Mouse (Mus musculus) bone marrow, adult 2 months (tissue): ENCODE measurements at regions not wholly inside any gene's neighbourhood (a gene's known extent, or its start where the extent isn't known, plus 50 kb on each side); places are given as distances from the start of the nearest gene placed in this dataset.
"Not testable (repeated sequence)": the region's sequence is repeated elsewhere in the genome, so short reads cannot be mapped to it uniquely, and the experiment has no call there.

Source experiments
- H3K27ac ChIP-seq: fragments of 200-500 bp; 2 replicates; pipeline ENCODE4 v1.5.1; 2012; ENCODE audit warnings: low read depth, mild to moderate bottlenecking, control low read depth, inconsistent platforms, low read length; ENCODE audit not compliant: control insufficient read depth, poor library complexity, insufficient read depth
- H3K4me1 ChIP-seq: fragments of 200-500 bp; 2 replicates; pipeline ENCODE4 v1.6.1; 2011; ENCODE audit warnings: low read length; ENCODE audit not compliant: control insufficient read depth, insufficient read depth
- H3K4me3 ChIP-seq: fragments of 200-500 bp; replicated peaks from 2 replicates; pipeline ENCODE3; 2011; ENCODE audit warnings: mild to moderate bottlenecking, low read depth, low read length, control low read depth; ENCODE audit not compliant: control insufficient read depth
- CTCF ChIP-seq: fragments of 200-500 bp; IDR thresholded peaks from 2 replicates; pipeline ENCODE4 v1.5.1; 2011; ENCODE audit warnings: low read length, control low read depth; ENCODE audit not compliant: control insufficient read depth, insufficient read depth
- POLR2A ChIP-seq: fragments of 200-500 bp; IDR thresholded peaks from 2 replicates; pipeline ENCODE4 v1.6.1; 2011; ENCODE audit warnings: low read depth, mild to moderate bottlenecking, control low read depth, low read length, borderline replicate concordance; ENCODE audit not compliant: control insufficient read depth
- WGBS: fragments of 180-500 bp; shearing (Covaris S2); methylation state at CpG from one replicate; pipeline ENCODE4 v1.1.7; 2018; 5-methylcytosine and 5-hydroxymethylcytosine counted together

DNA sequence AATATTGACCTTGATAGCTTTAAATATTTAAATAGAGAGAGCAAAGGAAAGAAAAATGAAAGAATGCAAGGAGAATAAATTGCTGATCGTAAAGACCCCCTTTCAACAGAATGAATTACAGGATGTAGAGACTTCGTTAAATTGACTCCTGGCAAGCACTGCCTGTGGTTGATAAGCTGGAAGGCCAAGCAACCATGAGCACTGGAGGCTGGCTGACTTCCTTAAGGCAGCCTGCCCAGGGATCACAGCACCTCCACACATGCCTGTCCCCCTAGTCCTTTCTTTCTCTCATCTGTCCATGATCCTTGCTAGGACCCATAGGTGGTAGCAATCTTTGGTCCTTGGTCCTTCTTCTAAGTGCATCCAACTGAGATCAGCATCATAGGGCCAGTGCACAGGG lies 152.0 kb upstream of the Arglu1 start:
- Histone ChIP-seq H3K4me1 (no peaks in the 10 kb centered on the region), H3K4me3 (no peak overlapping the region), H3K27ac (no peak overlapping the region)
- TF ChIP-seq CTCF (no peak), POLR2A (no peak)
- WGBS: 29% methylated on average over 2 of the region's 2 CpGs

DNA sequence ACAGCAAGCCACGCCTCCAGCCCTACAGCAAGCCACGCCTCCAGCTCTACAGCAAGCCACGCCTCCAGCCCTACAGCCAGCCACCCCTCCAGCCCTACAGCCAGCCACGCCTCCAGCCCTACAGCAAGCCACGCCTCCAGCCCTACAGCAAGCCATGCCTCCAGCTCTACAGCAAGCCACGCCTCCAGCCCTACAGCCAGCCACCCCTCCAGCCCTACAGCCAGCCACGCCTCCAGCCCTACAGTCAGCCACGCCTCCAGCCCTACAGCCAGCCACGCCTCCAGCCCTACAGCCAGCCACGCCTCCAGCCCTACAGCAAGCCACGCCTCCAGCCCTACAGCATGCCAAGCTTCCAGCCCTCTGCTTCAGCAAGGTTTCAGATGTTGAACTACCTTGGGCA lies 145.8 kb upstream of the Arglu1 start:
- not testable (repeated sequence) for H3K27ac ChIP-seq, H3K4me1 ChIP-seq, H3K4me3 ChIP-seq
- 74% methylated on average over 11 of the region's 11 CpGs for WGBS

DNA sequence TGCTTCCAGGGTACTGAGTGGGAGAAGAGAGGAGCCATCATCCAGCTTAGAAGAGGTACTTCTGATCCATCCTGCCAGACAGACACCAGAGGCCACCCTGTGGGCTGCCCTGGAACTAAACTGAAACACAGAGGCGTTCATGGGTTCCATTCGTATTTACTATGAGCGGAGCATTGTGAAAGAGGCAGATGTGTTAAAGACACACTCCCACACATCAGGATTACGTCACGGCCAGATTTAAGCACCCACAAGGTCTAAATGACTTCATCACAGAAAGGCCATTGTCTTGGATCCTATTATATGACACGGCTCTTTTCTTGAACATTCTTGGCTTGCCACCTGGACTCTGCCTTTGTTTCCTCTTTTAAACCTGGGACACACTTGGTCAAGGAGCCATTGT lies 141.0 kb upstream of the Arglu1 start:
- H3K4me1 ChIP-seq: no peaks in the 10 kb centered on the region
- WGBS: 83% methylated on average over 6 of the region's 6 CpGs
- no peak for TF ChIP-seq POLR2A
- TF ChIP-seq CTCF: no peak
- no peak overlapping the region for H3K27ac ChIP-seq
- H3K4me3 ChIP-seq: no peak overlapping the region

DNA sequence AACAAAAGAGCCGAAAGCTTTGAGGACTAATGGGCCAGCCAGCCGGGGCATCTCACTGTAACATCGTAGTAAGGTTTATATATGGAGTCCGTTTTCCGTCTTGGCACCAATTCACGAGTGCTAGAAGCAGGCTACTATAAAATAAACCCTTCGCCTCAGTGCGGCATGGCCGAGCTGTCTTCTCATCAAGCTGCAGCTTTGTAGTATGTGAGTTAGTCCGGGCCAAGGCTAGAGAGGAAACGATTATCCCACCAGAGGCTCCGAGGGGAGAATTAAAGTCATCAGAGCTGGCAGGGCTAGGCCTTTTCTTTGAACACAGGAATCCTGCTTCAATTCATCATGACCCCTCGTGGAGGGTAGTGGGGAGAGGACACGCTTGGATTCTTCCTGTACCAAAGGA lies 138.9 kb upstream of the Arglu1 start:
- H3K27ac ChIP-seq: no peak overlapping the region
- no peaks in the 10 kb centered on the region for H3K4me1 ChIP-seq
- no peak overlapping the region for H3K4me3 ChIP-seq
- TF ChIP-seq CTCF: no peak
- no peak for TF ChIP-seq POLR2A
- 76% methylated on average over 14 of the region's 14 CpGs for WGBS

DNA sequence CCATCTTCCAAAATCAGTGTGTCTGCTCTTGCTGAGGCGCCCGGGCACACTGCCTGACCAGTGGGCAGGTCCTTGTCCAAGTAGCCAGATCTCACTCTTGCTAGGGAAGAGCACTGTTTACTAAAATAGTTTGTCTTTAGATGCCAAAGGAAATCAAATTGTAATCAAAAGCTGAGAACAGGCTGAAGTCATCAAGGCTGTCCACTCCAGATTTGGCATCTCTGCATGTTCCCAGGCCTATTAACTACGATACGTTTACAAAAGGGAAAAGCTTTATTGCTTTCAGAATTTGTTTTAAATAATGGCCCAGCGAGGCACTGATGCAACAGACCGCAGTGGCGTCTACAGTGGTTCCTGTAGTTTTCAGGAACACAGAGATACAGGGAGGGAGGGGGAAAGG lies 137.2 kb upstream of the Arglu1 start:
- Histone ChIP-seq H3K27ac (no peak overlapping the region), H3K4me1 (no peaks in the 10 kb centered on the region), H3K4me3 (no peak overlapping the region)
- no peak for TF ChIP-seq CTCF
- TF ChIP-seq POLR2A: no peak
- 87% methylated on average over 7 of the region's 7 CpGs for WGBS

DNA sequence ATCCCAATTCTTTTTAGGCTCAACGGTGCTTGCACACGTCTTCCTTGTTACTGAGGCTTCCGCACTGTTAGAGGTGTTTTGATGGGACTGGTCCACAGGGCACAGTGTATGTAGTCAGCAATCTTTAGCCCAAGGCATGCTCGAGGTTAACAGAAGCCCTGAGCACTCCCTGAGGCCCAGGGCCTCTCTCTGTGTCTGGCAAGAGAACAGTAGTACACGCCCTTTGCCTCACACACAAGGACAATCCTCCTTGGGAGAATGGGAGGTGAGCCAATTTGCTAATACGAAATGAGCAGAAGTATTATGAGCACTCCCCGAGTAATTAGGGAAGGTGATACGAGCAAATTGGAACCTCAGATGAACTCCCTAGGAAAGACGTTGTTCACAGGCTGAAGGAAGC lies 136.5 kb upstream of the Arglu1 start:
- TF ChIP-seq CTCF (no peak), POLR2A (no peak)
- 85% methylated on average over 9 of the region's 9 CpGs for WGBS
- H3K27ac ChIP-seq: no peak overlapping the region
- H3K4me3 ChIP-seq: no peak overlapping the region
- H3K4me1 ChIP-seq: no peaks in the 10 kb centered on the region

DNA sequence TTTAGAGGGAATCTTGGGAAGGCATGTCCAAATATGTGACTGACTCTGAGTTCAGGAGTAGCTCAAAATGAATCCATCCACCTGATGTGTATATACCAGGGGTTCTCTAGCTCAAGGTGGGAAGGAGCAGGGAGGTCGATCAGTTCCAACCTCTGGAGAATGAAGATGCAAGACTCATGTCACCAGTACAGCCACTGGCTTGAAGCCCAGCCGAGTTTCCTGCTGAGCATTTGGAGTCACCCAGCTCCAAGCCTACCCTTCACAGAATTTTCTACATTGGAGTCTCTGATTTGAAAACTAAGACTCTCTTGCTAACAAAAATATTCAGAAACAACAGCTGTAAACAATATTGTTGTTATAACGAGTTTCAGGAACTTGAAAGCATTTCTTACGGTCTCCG lies 134.6 kb upstream of the Arglu1 start:
- no peaks in the 10 kb centered on the region for H3K4me1 ChIP-seq
- H3K4me3 ChIP-seq: no peak overlapping the region
- WGBS: 71% methylated on average over 5 of the region's 5 CpGs
- no peak overlapping the region for H3K27ac ChIP-seq
- TF ChIP-seq POLR2A (no peak), CTCF (no peak)

DNA sequence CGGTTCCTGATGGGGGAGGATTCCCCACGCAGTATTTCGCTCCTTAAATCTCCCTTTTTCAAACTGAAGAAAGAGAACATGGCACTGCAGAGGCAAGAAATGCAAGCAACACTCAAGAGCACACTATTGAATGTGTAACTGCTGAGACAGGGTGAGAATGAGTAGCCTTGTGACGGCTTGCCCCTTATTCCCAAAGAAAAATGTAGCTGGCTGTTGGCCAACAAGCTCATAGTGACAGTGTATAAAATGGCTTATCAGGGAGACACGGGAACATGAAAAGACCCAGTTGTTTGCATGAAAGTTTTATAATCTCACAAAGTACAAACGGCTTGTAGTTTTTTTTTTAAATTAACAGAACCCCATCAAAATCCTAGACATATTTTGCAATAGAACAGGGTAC lies 130.8 kb upstream of the Arglu1 start:
- no peak overlapping the region for H3K27ac ChIP-seq
- H3K4me3 ChIP-seq: no peak overlapping the region
- WGBS: 79% methylated on average over 6 of the region's 6 CpGs
- no peaks in the 10 kb centered on the region for H3K4me1 ChIP-seq
- TF ChIP-seq CTCF (no peak), POLR2A (no peak)

DNA sequence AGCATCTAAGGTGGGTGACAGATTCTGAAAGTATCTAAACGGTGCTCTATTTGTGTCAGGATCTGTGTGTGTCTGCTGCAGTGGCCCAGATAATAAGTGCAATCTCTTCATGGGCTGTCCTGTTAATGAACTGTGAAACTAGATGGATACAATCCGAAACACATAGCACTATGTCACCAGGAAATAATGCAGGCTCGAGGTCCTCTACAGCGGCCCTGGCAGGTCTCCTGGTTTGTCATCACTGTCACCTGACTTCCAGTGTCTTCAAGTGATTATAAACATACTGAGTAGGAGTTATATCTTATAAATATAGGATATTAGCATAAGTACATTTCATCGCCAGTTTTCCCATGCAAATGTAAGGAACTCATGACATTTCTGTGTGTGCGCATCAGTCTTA lies 130.3 kb upstream of the Arglu1 start:
- Histone ChIP-seq H3K4me3 (no peak overlapping the region), H3K27ac (no peak overlapping the region), H3K4me1 (no peaks in the 10 kb centered on the region)
- TF ChIP-seq POLR2A (no peak), CTCF (no peak)
- 85% methylated on average over 6 of the region's 6 CpGs for WGBS

DNA sequence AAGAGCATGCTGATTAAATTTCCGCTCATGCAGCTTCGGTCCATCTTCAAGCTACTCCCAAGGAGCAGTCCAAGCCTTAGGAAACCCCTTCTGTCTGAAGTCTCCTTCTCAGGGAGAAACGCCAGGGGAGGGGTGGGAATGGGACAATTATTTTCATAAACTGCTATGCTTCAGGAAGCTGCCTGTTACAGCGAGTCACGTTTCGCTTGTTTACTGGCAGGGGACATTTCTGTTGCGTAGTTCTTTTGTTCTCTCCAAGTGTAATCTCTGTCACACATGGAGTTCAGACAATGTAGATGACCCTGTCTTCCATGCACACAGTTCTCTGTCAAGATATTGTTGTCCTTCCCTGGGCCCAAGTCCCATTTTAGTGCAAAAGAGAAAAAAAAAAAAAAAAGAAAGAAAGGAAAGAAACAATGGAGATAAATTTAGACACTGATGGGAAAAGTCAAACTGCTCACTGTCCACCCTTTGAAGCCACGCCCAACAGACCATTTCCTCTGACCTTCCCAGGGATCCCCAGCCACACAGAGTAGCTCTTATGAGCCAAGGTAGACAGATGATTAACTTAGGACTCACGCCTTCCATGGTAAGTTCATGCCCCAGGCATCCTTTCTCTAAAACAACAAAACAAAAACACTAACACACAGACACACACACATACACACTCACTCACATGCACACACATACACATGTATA lies 129.1 kb upstream of the Arglu1 start:
- Histone ChIP-seq H3K4me3 (no peak overlapping the region), H3K27ac (no peak overlapping the region), H3K4me1 (no peaks in the 10 kb centered on the region)
- WGBS: 81% methylated on average over 9 of the region's 9 CpGs
- TF ChIP-seq POLR2A (no peak), CTCF (no peak)
